Mouse (Mus musculus): ENCODE measurements around the gene Rpl13. TPM values are rescaled to one million over a fixed set of nuclear protein-coding genes. Genes with fewer than 3 reads are reported as not detected.
"Not testable (repeated sequence)": the region's sequence is repeated elsewhere in the genome, so short reads cannot be mapped to it uniquely, and the experiment has no call there.

The Rpl13 gene
- 3,285 and 3,463 TPM in 2 replicates for total RNA-seq (2017)

- ATAC-seq (replicated peaks; ENCODE audit: low read depth, poor library complexity, severe bottlenecking): peak; percentile 87
Observed at GRCm38 (mm10) chr8:123101735-123102685, at the start of gene Rpl13. Rpl13 (plus strand) TSS chr8:123102350.

DNA sequence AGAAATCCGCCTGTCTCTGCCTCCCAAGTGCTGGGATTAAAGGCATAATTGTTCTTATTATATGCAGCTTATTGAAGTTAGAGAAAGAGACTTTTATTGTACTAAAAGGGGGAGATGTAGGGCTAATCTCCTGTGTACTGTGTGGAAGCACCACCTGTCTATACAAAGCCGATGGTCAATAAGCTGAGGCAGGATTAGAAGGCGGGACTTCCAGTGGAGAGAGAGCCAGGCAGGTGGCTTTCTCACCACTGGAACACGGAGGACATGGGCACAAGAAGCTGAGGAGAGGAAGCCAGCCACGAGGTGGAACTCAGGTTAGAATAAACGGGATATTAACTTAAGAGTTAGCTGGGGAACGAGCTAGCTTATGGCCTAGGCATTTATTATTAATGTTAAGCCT, 39.4 kb upstream of the Rpl13 start, which contains the start of gene Spg7:
TSS of gene Spg7 (plus strand) at position 222 of the 400 bp plus-strand sequence.
- ATAC-seq (replicated peaks; ENCODE audit: low read depth, poor library complexity, severe bottlenecking): no peak

GRCm38 (mm10) chr8:123064072-123064471, 38.1 kb upstream of the Rpl13 start:
- ATAC-seq (replicated peaks; ENCODE audit: low read depth, poor library complexity, severe bottlenecking): no peak

GRCm38 (mm10) chr8:123064809-123065213, 37.3 kb upstream of the Rpl13 start:
- peak; percentile 62 for ATAC-seq (replicated peaks; ENCODE audit: low read depth, poor library complexity, severe bottlenecking)

GRCm38 (mm10) chr8:123065214-123066100, 36.7 kb upstream of the Rpl13 start:
- peak; percentile 87 for ATAC-seq (replicated peaks; ENCODE audit: low read depth, poor library complexity, severe bottlenecking)

DNA sequence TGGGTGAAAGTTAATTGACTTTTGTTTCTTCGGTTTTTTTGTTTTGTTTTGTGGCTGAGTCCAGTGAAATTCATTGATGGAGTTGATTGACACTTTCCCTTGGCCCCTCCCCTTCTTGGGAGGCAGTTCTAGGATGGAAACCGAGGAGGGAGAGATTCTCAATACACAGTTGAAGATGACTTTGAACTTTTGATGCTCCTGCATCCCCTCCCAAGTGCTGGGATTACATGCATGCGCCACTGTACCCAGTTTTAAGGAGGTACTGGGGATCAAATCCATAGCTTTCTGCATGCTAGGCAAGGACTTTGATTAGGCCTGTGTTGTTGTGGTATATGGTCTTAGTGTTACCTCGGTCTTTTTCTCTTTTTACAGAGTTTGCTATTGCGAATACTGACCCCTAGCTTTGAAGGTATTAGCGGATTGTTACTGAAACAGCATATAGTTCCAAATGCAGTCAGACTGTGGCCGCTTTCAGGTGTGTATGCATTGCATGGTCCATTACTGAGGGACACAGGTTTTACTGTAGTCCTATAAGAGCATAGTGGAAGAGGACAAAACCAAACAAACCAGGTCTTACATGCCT, 36.0 kb upstream of the Rpl13 start:
- ATAC-seq (replicated peaks; ENCODE audit: low read depth, poor library complexity, severe bottlenecking): no peak

DNA sequence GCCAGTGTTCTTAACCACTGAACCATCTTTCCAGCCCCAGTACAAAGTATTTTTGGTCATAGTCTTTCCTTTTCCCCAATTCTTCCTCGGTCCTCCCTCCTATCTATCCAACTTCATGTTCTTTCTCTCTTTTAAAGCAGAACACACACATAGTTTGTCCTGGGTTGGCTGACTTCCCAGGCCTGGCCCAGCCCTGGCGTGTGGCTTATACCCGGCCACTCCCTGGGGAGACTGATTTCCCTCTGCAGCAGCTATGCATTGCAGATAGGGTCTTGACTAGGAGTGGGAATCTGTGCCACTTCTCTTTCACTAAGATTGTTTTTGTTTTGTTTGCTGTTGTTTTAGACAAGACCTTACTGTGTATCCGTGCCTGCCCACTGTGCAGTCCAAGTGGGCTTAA, 31.0 kb upstream of the Rpl13 start:
- no peak for ATAC-seq (replicated peaks; ENCODE audit: low read depth, poor library complexity, severe bottlenecking)

- no peak for ATAC-seq (replicated peaks; ENCODE audit: low read depth, poor library complexity, severe bottlenecking)
Observed at GRCm38 (mm10) chr8:123077213-123077612, 24.9 kb upstream of the Rpl13 start.

DNA sequence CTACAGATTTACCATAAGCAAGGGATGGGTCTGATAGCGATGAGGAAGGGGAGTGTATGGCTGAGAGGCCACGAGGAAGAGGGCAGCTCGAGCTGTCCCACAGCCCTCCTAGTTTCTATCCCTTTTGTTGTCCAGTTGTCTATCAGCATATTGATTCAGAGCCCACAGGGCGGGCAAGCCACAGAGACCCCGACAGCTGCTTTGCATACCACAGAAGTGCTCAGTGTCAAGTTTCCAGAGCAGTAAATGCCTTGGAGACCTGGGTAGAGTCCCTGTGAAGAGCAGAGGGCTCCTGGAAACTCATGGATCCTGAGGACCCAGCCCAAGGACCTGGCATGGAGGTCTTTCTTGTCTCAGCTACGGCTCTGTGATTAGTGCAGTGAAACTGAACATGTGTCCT, 19.2 kb upstream of the Rpl13 start:
- ATAC-seq (replicated peaks; ENCODE audit: low read depth, poor library complexity, severe bottlenecking): no peak

DNA sequence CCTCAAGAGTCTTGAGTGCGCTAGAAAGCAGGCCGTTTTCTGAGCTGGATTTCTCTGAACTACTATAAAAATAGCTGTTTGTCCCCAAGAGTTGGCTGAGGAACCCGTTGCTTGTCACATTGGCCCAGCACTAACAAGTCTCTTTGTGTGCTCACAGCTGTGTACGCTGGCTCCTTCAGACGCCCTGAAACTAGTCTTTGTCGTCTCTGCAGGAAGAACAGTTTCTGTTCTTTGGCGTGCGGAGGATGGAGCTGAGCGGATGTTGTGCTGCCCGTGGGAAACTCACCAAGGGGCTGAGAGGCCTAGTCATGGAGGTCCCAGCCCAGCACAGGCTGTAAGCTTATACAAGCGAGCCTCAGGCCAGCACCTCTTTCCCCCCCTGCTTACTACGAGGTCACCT, 18.5 kb upstream of the Rpl13 start:
- ATAC-seq (replicated peaks; ENCODE audit: low read depth, poor library complexity, severe bottlenecking): no peak

DNA sequence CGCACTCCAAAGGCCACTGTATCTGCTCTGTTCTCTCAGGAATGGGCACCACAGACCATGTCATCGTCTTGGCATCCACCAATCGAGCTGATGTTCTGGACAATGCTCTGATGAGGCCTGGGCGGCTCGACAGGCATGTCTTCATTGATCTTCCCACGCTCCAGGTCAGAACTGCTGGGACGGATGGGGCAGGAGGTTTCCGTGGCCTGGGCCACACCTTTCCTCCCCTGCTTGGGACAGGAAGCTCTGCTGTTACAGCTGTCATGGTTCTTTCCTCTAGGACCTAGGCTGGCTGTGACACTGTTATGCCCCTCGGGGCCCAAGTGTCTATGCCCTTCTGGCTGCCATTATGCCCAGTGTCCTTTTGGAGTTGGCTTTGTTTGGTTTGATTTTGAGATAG, 14.9 kb upstream of the Rpl13 start:
- ATAC-seq (replicated peaks; ENCODE audit: low read depth, poor library complexity, severe bottlenecking): no peak

DNA sequence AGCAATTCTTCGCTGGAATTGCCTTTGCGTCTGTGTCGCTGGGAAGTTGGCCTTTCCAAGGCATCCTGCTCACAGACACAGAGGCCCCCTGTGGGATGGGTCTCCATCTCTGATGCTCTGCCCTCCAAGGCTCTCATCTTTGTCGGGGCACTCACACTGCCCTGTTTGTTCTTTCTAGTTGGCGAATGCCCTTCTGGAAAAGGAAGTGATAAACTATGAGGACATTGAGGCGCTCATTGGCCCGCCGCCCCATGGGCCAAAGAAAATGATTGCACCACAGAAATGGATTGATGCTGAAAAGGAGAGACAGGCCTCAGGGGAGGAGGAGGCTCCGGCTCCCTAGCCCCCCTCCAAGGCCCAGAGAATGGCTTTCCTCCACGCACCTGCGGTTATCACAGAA, 4.9 kb upstream of the Rpl13 start:
- ATAC-seq (replicated peaks; ENCODE audit: low read depth, poor library complexity, severe bottlenecking): no peak

- no peak for ATAC-seq (replicated peaks; ENCODE audit: low read depth, poor library complexity, severe bottlenecking)
Observed at GRCm38 (mm10) chr8:123097786-123098584, 4.2 kb upstream of the Rpl13 start.

- peak; percentile 58 for ATAC-seq (replicated peaks; ENCODE audit: low read depth, poor library complexity, severe bottlenecking)
Observed at GRCm38 (mm10) chr8:123100288-123100687, 1.9 kb upstream of the Rpl13 start.

DNA sequence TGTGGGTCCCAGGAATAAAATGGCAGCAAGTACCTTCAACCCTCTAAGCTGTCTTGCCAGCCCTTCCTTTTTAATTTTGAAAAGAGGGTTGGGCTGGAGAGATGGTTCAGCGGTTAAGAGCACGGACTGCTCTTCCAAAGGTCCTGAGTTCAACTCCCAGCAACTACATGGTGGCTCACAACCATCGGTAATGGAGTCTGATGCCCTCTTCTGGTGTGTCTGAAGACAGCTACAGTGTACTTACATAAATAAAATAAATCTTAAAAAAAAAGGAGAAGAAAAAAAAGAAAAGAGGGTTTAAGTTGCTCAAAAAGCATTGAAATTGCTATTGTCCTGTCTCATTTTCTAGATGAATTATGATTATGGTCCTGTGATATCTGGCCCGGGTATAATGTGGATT, 906 bp upstream of the Rpl13 start:
- ATAC-seq (replicated peaks; ENCODE audit: low read depth, poor library complexity, severe bottlenecking): no peak

DNA sequence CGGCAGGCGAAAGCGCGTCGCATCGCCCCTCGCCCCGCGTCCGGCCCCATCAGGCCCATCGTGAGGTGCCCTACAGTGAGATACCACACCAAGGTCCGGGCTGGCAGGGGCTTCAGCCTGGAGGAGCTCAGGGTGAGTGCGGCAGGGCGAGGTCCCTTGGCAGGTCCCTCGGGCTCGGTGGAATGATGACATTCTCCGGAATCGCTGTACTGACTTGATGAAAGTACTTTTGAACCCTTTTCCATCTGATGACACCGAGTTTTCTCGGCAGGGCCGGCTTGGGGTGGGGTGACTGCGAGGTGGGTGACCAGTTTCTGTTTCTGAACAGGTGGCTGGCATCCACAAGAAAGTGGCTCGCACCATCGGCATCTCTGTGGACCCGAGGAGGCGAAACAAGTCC, 705 bp downstream of the Rpl13 start:
- ATAC-seq (replicated peaks; ENCODE audit: low read depth, poor library complexity, severe bottlenecking): not testable (repeated sequence)

DNA sequence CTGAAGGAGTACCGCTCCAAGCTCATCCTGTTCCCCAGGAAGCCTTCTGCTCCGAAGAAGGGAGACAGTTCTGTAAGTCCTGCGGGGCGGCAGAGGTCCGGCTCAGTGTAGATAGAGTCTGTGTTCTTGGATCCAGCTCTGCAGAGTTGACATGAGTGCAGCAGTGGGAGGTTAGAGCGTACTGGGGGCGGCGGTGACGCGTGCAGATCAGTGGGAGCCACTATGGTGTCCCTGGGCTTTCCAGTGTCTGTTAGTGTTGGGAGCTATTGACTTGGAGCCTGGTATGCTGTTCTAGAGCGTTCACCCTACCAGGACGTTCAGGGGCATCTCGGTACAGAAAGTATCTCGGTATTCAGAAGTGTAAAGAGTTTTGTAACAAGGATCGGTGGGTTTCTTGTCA, 1.1 kb downstream of the Rpl13 start:
- no peak for ATAC-seq (replicated peaks; ENCODE audit: low read depth, poor library complexity, severe bottlenecking)

GRCm38 (mm10) chr8:123104046-123104767, 2.1 kb downstream of the Rpl13 start:
- no peak for ATAC-seq (replicated peaks; ENCODE audit: low read depth, poor library complexity, severe bottlenecking)
